In genomic region chr12:58538305-58538719, GRCm38 (mm10) we compare ENCODE assay signal across 10 mouse cellular contexts.
DNase-seq lines count a peak whose midpoint lies in the region; ATAC-seq lines count a peak whose summit lies in the region.
"Had no signal": no experiment of that assay in that cellular context is flagged by ENCODE, and none has a peak within 500 bp of the region (broad histone marks: within the 10 kb centered on the region; RNA-seq: fewer than 3 reads in every experiment).

No protein-coding gene starts in this region.

- H3K27me3 ChIP-seq in kidney, embryonic 15.5 days, result no peaks in the 10 kb centered on the region
- H3K27me3 ChIP-seq in heart, embryonic 16.5 days (ENCODE audit: control insufficient read depth, insufficient read depth, low read length), result no peaks in the 10 kb centered on the region
- H3K27me3 ChIP-seq in megakaryocyte, embryonic 14.5 days (replicated peaks), result no peaks in the 10 kb centered on the region
- H3K27me3 ChIP-seq: Patski had no signal

- WGBS in kidney, embryonic 15.5 days, result 44% methylated on average over 5 of the region's 5 CpGs
- 6% methylated on average over 5 of the region's 5 CpGs for WGBS in heart, embryonic 16.5 days

- no peak overlapping the region for H3K4me2 ChIP-seq in kidney, embryonic 15.5 days
- peak overlapping the region; percentile 59 for H3K4me2 ChIP-seq in heart, embryonic 16.5 days (ENCODE audit: low read depth, low read length)

- no peak overlapping the region for H3K9ac ChIP-seq in kidney, embryonic 15.5 days
- H3K9ac ChIP-seq in heart, embryonic 16.5 days (ENCODE audit: low read length), result no peak overlapping the region

- intact Hi-C loops in left cerebral cortex, postnatal 25 days (cut with DNase I), result no loop called here
- intact Hi-C loops in left cerebral cortex, postnatal 4 days (cut with DNase I), result no loop called here

- no peaks in the 10 kb centered on the region for H3K9me3 ChIP-seq in kidney, embryonic 15.5 days (replicated peaks)
- no peaks in the 10 kb centered on the region for H3K9me3 ChIP-seq in heart, embryonic 16.5 days (replicated peaks; ENCODE audit: control insufficient read depth, low read length)
- H3K9me3 ChIP-seq in megakaryocyte, embryonic 14.5 days, result no peaks in the 10 kb centered on the region

- no peak; the same call in 1 of the 2 replicates for ATAC-seq in kidney, embryonic 15.5 days (replicated peaks; ENCODE audit: low FRiP score)
- peak; percentile 94 for ATAC-seq in heart, embryonic 16.5 days (replicated peaks; ENCODE audit: extremely low read depth, insufficient read depth, low FRiP score)
- ATAC-seq: Patski had no signal

- no peak overlapping the region for H3K27ac ChIP-seq in kidney, embryonic 15.5 days
- 0 out of 2 replicates have a peak overlapping the region, but pooled peaks have one; percentile 23 for H3K27ac ChIP-seq in brown adipose tissue, adult 24 weeks (replicated peaks; ENCODE audit: low read depth, low read length)
- H3K27ac ChIP-seq in heart, embryonic 16.5 days (ENCODE audit: low read length), result peak overlapping the region; percentile 68
- H3K27ac ChIP-seq: layer of hippocampus, adult 2 months had no signal

- H3K36me3 ChIP-seq in kidney, embryonic 15.5 days, result no peaks in the 10 kb centered on the region
- H3K36me3 ChIP-seq in heart, embryonic 16.5 days (ENCODE audit: control insufficient read depth, insufficient read depth), result no peaks in the 10 kb centered on the region
- no peaks in the 10 kb centered on the region for H3K36me3 ChIP-seq in megakaryocyte, embryonic 14.5 days (replicated peaks; ENCODE audit: low read length)

- no peak overlapping the region for H3K4me3 ChIP-seq in kidney, embryonic 15.5 days (replicated peaks)
- peak overlapping the region; percentile 6; the same call in 1 of the 2 replicates for H3K4me3 ChIP-seq in brown adipose tissue, adult 24 weeks (ENCODE audit: insufficient read depth, low read depth, low read length)
- peak overlapping the region; percentile 30 for H3K4me3 ChIP-seq in heart, embryonic 16.5 days (ENCODE audit: low read length)
- peak overlapping the region; percentile 78 for H3K4me3 ChIP-seq in megakaryocyte, embryonic 14.5 days (replicated peaks)
- H3K4me3 ChIP-seq: layer of hippocampus, adult 2 months had no signal

- no peaks in the 10 kb centered on the region for H3K4me1 ChIP-seq in kidney, embryonic 15.5 days
- H3K4me1 ChIP-seq in brown adipose tissue, adult 24 weeks (ENCODE audit: control insufficient read depth, insufficient read depth, insufficient read length, low read length), result peaks cover 2% of the 10 kb centered on the region; the same call in 1 of the 2 replicates
- peaks cover 9% of the 10 kb centered on the region for H3K4me1 ChIP-seq in heart, embryonic 16.5 days (ENCODE audit: control insufficient read depth, insufficient read depth, low read length)
- peaks cover 34% of the 10 kb centered on the region for H3K4me1 ChIP-seq in megakaryocyte, embryonic 14.5 days

- DNase-seq in kidney, postnatal 14 days, result peak; percentile 14
- no peak for DNase-seq in left cerebral cortex, postnatal 25 days (ENCODE audit: low spot score in 2 of 2)
- no peak for DNase-seq in left cerebral cortex, postnatal 4 days
- DNase-seq in cerebellum, adult 8-10 months, result no peak
